Mouse (Mus musculus) layer of hippocampus, adult 2 months (tissue): ENCODE measurements around the gene Mbd4. TPM values are rescaled to one million over a fixed set of nuclear protein-coding genes. Genes with fewer than 3 reads are reported as not detected.

Experiments used
- DNase-seq, 2 experiments: peaks; one replicate each; pipeline ENCODE4 v3.0.0; 2022; ENCODE audit warnings: low spot score in 2 of 2
- H3K27ac ChIP-seq: fragments of 200-600 bp; 2 replicates; pipeline ENCODE4 v1.8.1; 2022
- H3K4me3 ChIP-seq: fragments of 200-600 bp; 2 replicates; pipeline ENCODE4 v1.8.1; 2022; ENCODE audit warnings: mild to moderate bottlenecking
- CTCF ChIP-seq: fragments of 200-600 bp; conservative IDR thresholded peaks from 2 replicates; pipeline ENCODE4 v1.8.1; 2022; ENCODE audit warnings: antibody characterized with exemption, mild to moderate bottlenecking, moderate library complexity
- total RNA-seq, 2 experiments: library from RNA; stranded (reverse); gene quantifications; 2 replicates each; pipeline ENCODE4 v1.2.3; 2021

The Mbd4 gene
- total RNA-seq, 2 experiments from 2014 or later = 6.3 to 6.8 TPM

DNA sequence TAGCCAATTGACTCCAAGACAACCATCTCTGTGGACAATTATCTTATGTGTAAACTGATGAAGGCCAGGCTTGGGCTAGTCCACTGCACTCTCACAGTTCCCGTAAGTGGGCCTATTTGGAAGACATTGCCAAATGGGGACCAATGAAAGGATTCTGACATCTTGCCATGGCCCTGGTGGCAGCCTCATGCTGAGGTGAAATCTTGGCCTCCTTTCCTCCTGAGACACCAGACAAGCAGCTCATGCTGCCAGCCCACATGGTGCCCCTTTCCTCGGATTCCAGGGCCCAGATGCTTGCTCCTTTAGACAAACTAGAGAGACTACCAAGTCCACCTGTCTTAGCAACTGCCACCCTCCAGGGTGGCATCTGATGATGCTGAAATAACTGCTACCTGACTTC lies 35.0 kb downstream of the Mbd4 start:
- Histone ChIP-seq H3K4me3 (no peak overlapping the region), H3K27ac (no peak overlapping the region)
- DNase-seq = no peak
- TF ChIP-seq CTCF = no peak

DNA sequence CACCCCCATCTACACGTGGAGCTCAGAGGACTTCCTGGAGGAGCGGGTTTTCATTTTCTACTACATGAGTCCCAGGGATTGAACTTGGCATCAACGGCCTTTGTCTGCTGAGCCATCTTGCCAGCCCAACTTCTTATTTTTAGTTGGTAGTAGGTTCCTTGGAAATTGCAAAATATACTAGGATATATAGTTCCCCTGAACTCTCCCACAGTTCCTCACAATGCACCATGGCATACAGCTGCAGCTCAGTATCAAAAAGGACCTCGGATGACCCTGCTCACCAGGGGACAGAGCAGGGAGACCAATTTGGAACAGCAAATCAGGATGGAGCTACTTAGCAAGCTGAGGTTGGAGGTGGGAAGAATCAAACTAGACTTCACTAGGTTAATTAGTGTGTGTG lies 38.1 kb downstream of the Mbd4 start:
- Histone ChIP-seq H3K4me3 (no peak overlapping the region), H3K27ac (no peak overlapping the region)
- no peak for TF ChIP-seq CTCF
- DNase-seq = no peak

DNA sequence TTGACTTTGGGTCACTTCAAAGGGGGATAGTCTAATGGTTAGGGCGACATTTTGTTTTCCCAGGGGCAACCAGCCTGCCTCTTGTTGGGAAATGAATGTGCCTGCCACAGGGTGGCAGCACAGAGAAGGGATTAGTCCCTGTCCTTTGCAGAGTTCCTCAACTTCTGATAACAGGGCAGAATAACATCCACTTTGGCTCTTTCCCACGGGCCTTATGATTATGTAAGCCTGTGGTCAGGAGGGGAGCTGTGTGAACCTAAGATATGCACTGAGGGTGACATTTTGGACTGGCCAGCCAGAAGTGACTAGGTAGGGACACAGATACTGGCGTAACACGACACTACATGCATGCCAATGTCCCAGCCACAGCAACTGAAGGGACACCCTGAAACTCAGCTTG lies 39.1 kb downstream of the Mbd4 start:
- TF ChIP-seq CTCF = peak; percentile 84
- H3K27ac ChIP-seq = no peak overlapping the region
- H3K4me3 ChIP-seq = no peak overlapping the region
- peak; percentile 30 to 51 for DNase-seq

DNA sequence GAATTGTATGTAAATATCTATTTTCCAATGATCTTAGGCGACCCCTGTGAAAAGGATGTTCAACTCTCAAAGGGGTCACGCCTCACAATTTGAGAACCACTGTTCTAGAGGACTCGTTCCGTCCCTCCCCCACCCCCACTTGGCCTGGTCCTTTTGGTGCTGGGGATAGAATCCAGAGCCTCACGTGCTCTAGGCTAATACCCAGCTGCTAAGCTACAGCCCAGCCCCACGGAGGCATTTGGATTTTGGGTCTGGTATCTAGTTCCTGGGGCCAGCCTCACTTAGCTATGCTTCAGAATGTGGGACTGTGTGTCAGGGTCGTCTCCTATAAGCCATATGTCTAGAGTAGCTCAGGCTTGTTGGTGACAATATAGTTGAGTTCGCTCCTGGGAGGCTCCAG lies 41.6 kb downstream of the Mbd4 start:
- no peak for TF ChIP-seq CTCF
- no peak for DNase-seq
- no peak overlapping the region for H3K4me3 ChIP-seq
- H3K27ac ChIP-seq = no peak overlapping the region

DNA sequence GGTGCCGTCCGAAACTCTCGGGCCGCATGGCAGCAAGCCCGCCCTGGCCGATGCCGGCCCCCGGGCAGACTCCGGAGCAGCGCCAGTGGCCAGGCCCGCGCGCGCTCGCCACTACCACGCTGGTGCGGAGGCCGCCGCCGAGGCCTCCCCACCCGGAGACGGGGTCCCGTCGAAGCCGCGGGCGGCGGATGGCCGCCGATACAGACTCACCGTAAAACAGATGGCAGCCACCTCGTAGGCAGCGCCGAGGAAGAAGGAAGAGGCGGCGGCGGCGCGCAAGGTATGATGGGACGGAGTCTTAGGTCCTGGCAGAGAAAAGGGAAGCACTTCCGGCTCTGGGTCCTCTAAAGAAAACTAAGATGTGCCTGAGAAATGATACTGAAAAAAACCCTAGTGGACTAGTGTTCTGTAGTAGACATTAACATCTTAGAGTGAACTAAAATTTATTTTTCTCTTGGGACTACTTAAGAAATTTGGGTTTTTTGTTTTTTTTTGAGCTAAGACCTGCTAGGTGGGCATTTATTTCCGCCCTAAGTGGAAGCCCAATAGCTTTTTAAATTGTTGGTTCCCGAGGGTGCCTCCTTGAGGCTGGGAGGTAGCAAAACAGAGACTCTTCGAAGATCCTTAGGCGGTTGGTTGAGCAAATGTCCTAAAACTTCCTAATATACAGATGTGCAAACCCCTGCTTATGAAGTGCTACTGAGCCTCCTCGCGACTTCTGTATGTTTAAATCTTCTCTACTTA lies 44.5 kb downstream of the Mbd4 start, which contains the start of gene Rpl32:
TSS of gene Rpl32 (minus strand) at position 260 of the 744 bp plus-strand sequence.
- Histone ChIP-seq H3K4me3 (peak within 1 kb of the TSS; percentile 95), H3K27ac (peak within 1 kb of the TSS; percentile 99)
- peak; percentile 86 for DNase-seq
- TF ChIP-seq CTCF = peak; percentile 80

DNA sequence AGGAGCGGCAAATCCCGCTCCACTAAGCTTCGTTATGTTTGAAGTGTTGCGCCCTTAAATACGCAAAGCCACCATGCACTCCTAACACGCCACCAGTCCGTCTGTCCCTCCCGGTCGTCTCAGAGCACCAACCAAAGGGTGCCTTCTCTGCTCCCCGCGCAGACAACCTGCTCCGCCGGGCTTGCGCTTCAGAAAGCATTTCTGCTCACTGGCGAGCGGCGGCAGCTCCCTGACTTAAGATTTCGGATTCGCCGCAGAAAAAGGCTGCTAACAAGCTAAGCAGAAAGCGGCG lies 45.0 kb downstream of the Mbd4 start:
- no peak for DNase-seq
- TF ChIP-seq CTCF = no peak
- peak overlapping the region; percentile 95 for H3K4me3 ChIP-seq
- peak overlapping the region; percentile 99 for H3K27ac ChIP-seq

DNA sequence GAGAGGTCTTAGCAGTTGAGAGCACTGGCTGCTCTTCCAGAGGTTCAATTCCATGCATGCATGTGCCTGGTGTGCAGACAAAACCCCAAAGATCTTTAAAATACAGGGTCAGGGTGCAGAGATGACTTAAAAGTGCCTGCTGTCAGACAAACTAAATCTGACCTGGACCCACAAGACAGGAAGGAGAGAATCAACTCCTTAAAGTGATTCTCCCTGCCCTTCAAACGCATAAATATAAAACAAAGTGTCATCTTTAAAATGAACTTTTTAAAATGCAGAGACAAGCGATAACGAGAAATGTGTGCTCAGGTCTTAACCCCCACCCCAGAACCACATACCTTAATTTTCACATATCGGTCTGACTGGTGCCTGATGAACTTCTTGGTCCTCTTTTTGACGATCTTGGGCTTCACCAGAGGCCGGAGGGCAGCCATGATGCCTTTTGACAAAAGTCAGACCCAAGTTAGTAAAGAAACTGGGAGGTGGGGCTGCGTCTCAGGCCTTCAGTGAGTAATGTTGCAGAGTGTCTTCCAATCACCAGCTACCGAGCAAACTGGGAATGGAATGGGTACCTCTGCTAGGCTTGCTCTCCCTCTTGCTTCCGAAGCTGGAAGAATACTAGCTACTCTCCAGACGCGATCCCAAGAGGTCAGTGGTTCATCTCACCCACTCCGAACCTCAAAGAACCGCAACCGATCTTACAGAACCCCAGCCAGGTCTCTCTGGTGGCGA lies 45.5 kb downstream of the Mbd4 start:
- no peak for DNase-seq
- no peak for TF ChIP-seq CTCF
- Histone ChIP-seq H3K27ac (peak overlapping the region; percentile 99), H3K4me3 (peak overlapping the region; percentile 95)

GRCm38 (mm10) chr6:115804432-115805192 lies 48.6 kb downstream of the Mbd4 start:
- no peak for DNase-seq
- TF ChIP-seq CTCF = no peak
- no peak overlapping the region for H3K4me3 ChIP-seq
- no peak overlapping the region for H3K27ac ChIP-seq

- no peak overlapping the region for H3K27ac ChIP-seq
- DNase-seq = peak; percentile 64 to 67
- TF ChIP-seq CTCF = peak; percentile 83
- H3K4me3 ChIP-seq = no peak overlapping the region
These were observed 49.4 kb downstream of the Mbd4 start for GRCm38 (mm10) chr6:115803541-115804382.

- no peak for TF ChIP-seq CTCF
- no peak for DNase-seq
- Histone ChIP-seq H3K4me3 (no peak overlapping the region), H3K27ac (no peak overlapping the region)
These were observed 51.4 kb downstream of the Mbd4 start for GRCm38 (mm10) chr6:115801811-115802210.

DNA sequence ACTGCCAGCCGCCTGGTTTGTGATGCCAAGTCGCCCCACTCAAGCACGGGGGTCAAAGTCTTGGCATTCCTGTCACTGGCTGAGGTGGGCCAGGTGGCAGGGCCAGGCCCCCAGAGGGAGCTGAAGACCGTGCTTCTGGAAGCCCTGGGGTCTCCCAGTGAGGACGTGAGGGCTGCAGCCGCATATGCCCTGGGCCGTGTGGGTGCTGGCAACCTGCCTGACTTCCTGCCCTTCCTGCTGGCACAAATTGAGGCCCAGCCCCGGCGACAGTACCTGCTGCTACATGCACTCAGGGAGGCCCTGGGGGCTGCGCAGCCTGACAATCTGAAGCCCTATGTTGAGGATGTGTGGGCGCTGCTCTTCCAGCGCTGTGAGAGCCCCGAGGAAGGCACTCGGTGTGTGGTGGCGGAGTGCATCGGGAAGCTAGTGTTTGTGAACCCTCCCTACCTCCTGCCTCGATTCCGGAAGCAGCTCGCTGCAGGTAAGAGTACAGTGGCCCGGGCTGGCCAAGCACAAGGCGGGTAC lies 60.4 kb downstream of the Mbd4 start:
- TF ChIP-seq CTCF = no peak
- Histone ChIP-seq H3K4me3 (no peak overlapping the region), H3K27ac (no peak overlapping the region)
- peak in 1 of 2 experiments; percentile 21 for DNase-seq

GRCm38 (mm10) chr6:115791842-115792686 lies 61.1 kb downstream of the Mbd4 start:
- peak in 1 of 2 experiments; percentile 17 for DNase-seq
- Histone ChIP-seq H3K4me3 (no peak overlapping the region), H3K27ac (no peak overlapping the region)
- no peak for TF ChIP-seq CTCF
